Mouse (Mus musculus): ENCODE data around the gene Wrnip1. TPM values are rescaled to one million over a fixed set of nuclear protein-coding genes. Genes with fewer than 3 reads are reported as not detected.

Wrnip1 gene
- polyA plus RNA-seq, 1 experiment from 2014 or later: 19.4 TPM

GRCm38 (mm10) chr13:32821671-32822070 is 19.8 kb downstream of the Wrnip1 start:
- 98% methylated on average over 4 of the region's 4 CpGs for WGBS
- Histone ChIP-seq H3K27ac (no peak overlapping the region), H3K27me3 (ENCODE audit: insufficient read depth, poor library complexity, severe bottlenecking) (no peaks in the 10 kb centered on the region), H3K36me3 (peaks cover 59% of the 10 kb centered on the region), H3K4me3 (no peak overlapping the region), H3K9me3 (no peaks in the 10 kb centered on the region), H3K4me1 (replicated peaks) (no peaks in the 10 kb centered on the region)
- DNase-seq (ENCODE audit: low spot score): no peak

GRCm38 (mm10) chr13:32823126-32823525 is 21.3 kb downstream of the Wrnip1 start:
- Histone ChIP-seq H3K36me3 (peaks cover 45% of the 10 kb centered on the region), H3K9me3 (no peaks in the 10 kb centered on the region), H3K4me1 (replicated peaks) (no peaks in the 10 kb centered on the region), H3K27me3 (ENCODE audit: insufficient read depth, poor library complexity, severe bottlenecking) (no peaks in the 10 kb centered on the region), H3K27ac (no peak overlapping the region), H3K4me3 (no peak overlapping the region)
- WGBS: 83% methylated on average over 6 of the region's 6 CpGs
- DNase-seq (ENCODE audit: low spot score): no peak

- H3K27ac ChIP-seq: no peak overlapping the region
- no peaks in the 10 kb centered on the region for H3K27me3 ChIP-seq (ENCODE audit: insufficient read depth, poor library complexity, severe bottlenecking)
- DNase-seq (ENCODE audit: low spot score): no peak
- 80% methylated on average over 6 of the region's 6 CpGs for WGBS
- H3K4me3 ChIP-seq: no peak overlapping the region
- no peaks in the 10 kb centered on the region for H3K9me3 ChIP-seq
- H3K4me1 ChIP-seq (replicated peaks): no peaks in the 10 kb centered on the region
- H3K36me3 ChIP-seq: peaks cover 29% of the 10 kb centered on the region
Measured at GRCm38 (mm10) chr13:32824377-32825330, 22.8 kb downstream of the Wrnip1 start.

- H3K27ac ChIP-seq: no peak overlapping the region
- no peak overlapping the region for H3K4me3 ChIP-seq
- peaks cover 20% of the 10 kb centered on the region for H3K36me3 ChIP-seq
- no peaks in the 10 kb centered on the region for H3K9me3 ChIP-seq
- H3K27me3 ChIP-seq (ENCODE audit: insufficient read depth, poor library complexity, severe bottlenecking): no peaks in the 10 kb centered on the region
- no peaks in the 10 kb centered on the region for H3K4me1 ChIP-seq (replicated peaks)
- WGBS: 93% methylated on average over 8 of the region's 8 CpGs
- no peak for DNase-seq (ENCODE audit: low spot score)
Measured at GRCm38 (mm10) chr13:32825546-32825945, 23.7 kb downstream of the Wrnip1 start.

GRCm38 (mm10) chr13:32827111-32827822 is 25.4 kb downstream of the Wrnip1 start:
- no peaks in the 10 kb centered on the region for H3K4me1 ChIP-seq (replicated peaks)
- H3K36me3 ChIP-seq: peaks cover 4% of the 10 kb centered on the region; the same call in 1 of the 2 replicates
- H3K27me3 ChIP-seq (ENCODE audit: insufficient read depth, poor library complexity, severe bottlenecking): no peaks in the 10 kb centered on the region
- no peak overlapping the region for H3K4me3 ChIP-seq
- no peak for DNase-seq (ENCODE audit: low spot score)
- 88% methylated on average over 3 of the region's 3 CpGs for WGBS
- no peaks in the 10 kb centered on the region for H3K9me3 ChIP-seq
- no peak overlapping the region for H3K27ac ChIP-seq

GRCm38 (mm10) chr13:32827951-32828350 is 26.1 kb downstream of the Wrnip1 start:
- peak; percentile 52 for DNase-seq (ENCODE audit: low spot score)
- Histone ChIP-seq H3K27ac (no peak overlapping the region), H3K36me3 (0 out of 2 replicates have a peak, but pooled peaks cover 4% of the 10 kb centered on the region), H3K4me3 (no peak overlapping the region), H3K27me3 (ENCODE audit: insufficient read depth, poor library complexity, severe bottlenecking) (no peaks in the 10 kb centered on the region), H3K9me3 (no peaks in the 10 kb centered on the region), H3K4me1 (replicated peaks) (no peaks in the 10 kb centered on the region)
- 57% methylated on average over 4 of the region's 4 CpGs for WGBS

- WGBS: 87% methylated on average over 4 of the region's 4 CpGs
- Histone ChIP-seq H3K4me1 (replicated peaks) (no peaks in the 10 kb centered on the region), H3K27me3 (ENCODE audit: insufficient read depth, poor library complexity, severe bottlenecking) (no peaks in the 10 kb centered on the region), H3K4me3 (no peak overlapping the region), H3K27ac (no peak overlapping the region), H3K36me3 (no peaks in the 10 kb centered on the region), H3K9me3 (no peaks in the 10 kb centered on the region)
- DNase-seq (ENCODE audit: low spot score): no peak
Measured at GRCm38 (mm10) chr13:32828886-32829285, 27.0 kb downstream of the Wrnip1 start.

- Histone ChIP-seq H3K4me1 (replicated peaks) (no peaks in the 10 kb centered on the region), H3K27me3 (ENCODE audit: insufficient read depth, poor library complexity, severe bottlenecking) (no peaks in the 10 kb centered on the region), H3K4me3 (no peak overlapping the region), H3K36me3 (no peaks in the 10 kb centered on the region), H3K27ac (no peak overlapping the region), H3K9me3 (no peaks in the 10 kb centered on the region)
- 85% methylated on average over 3 of the region's 3 CpGs for WGBS
- DNase-seq (ENCODE audit: low spot score): no peak
Measured at GRCm38 (mm10) chr13:32831505-32832273, 29.9 kb downstream of the Wrnip1 start.

GRCm38 (mm10) chr13:32832776-32833175 is 30.9 kb downstream of the Wrnip1 start:
- no peak overlapping the region for H3K27ac ChIP-seq
- no peak for DNase-seq (ENCODE audit: low spot score)
- H3K27me3 ChIP-seq (ENCODE audit: insufficient read depth, poor library complexity, severe bottlenecking): no peaks in the 10 kb centered on the region
- H3K9me3 ChIP-seq: no peaks in the 10 kb centered on the region
- 73% methylated on average over 3 of the region's 3 CpGs for WGBS
- H3K36me3 ChIP-seq: no peaks in the 10 kb centered on the region
- H3K4me3 ChIP-seq: no peak overlapping the region
- H3K4me1 ChIP-seq (replicated peaks): no peaks in the 10 kb centered on the region

GRCm38 (mm10) chr13:32833237-32833636 is 31.4 kb downstream of the Wrnip1 start:
- DNase-seq (ENCODE audit: low spot score): no peak
- 70% methylated on average over 6 of the region's 6 CpGs for WGBS
- Histone ChIP-seq H3K27ac (no peak overlapping the region), H3K4me1 (replicated peaks) (no peaks in the 10 kb centered on the region), H3K27me3 (ENCODE audit: insufficient read depth, poor library complexity, severe bottlenecking) (no peaks in the 10 kb centered on the region), H3K9me3 (no peaks in the 10 kb centered on the region), H3K36me3 (no peaks in the 10 kb centered on the region), H3K4me3 (no peak overlapping the region)

- Histone ChIP-seq H3K4me3 (no peak overlapping the region), H3K27ac (no peak overlapping the region), H3K36me3 (no peaks in the 10 kb centered on the region), H3K27me3 (ENCODE audit: insufficient read depth, poor library complexity, severe bottlenecking) (no peaks in the 10 kb centered on the region), H3K9me3 (no peaks in the 10 kb centered on the region), H3K4me1 (replicated peaks) (no peaks in the 10 kb centered on the region)
- WGBS: 90% methylated on average over 5 of the region's 5 CpGs
- DNase-seq (ENCODE audit: low spot score): no peak
Measured at GRCm38 (mm10) chr13:32834513-32834912, 32.7 kb downstream of the Wrnip1 start.

GRCm38 (mm10) chr13:32839314-32839713 is 37.5 kb downstream of the Wrnip1 start:
- no peak for DNase-seq (ENCODE audit: low spot score)
- 63% methylated on average over 1 of the region's 1 CpGs for WGBS
- Histone ChIP-seq H3K27me3 (ENCODE audit: insufficient read depth, poor library complexity, severe bottlenecking) (no peaks in the 10 kb centered on the region), H3K4me1 (replicated peaks) (0 out of 2 replicates have a peak, but pooled peaks cover 2% of the 10 kb centered on the region), H3K27ac (no peak overlapping the region), H3K36me3 (no peaks in the 10 kb centered on the region), H3K9me3 (no peaks in the 10 kb centered on the region), H3K4me3 (no peak overlapping the region)
